Mouse (Mus musculus) olfactory bulb, adult 2 months (tissue): ENCODE measurements around the gene Egln2.

Experiments used
- CTCF ChIP-seq: fragments of 200-500 bp; IDR thresholded peaks from 2 replicates; pipeline ENCODE4 v1.5.1; 2012; ENCODE audit warnings: low read depth, mild to moderate bottlenecking, low read length, moderate library complexity; ENCODE audit not compliant: insufficient read depth
- POLR2A ChIP-seq: fragments of 200-500 bp; IDR thresholded peaks from 2 replicates; pipeline ENCODE4 v1.6.1; 2012; ENCODE audit warnings: mild to moderate bottlenecking, low read depth, low read length, moderate library complexity; ENCODE audit not compliant: insufficient read depth

DNA sequence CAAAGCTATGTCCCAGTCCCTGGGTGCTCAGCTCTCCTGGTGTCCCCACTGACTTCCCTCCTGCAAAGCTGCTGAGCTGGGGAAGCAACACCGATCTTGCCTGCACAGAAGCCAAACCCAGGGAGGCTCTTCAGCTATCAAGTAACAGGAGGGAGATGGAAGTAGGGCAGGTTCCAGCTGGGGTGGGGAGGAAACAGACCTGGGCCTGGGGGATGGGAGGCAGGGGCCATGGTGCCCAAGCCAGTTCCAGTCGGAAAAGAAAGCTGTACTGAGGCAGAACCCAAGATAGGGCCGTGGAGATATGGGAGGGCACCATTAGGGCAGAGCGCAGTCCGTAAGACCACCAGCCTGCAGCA lies 3.2 kb downstream of the Egln2 start:
- TF ChIP-seq POLR2A (no peak), CTCF (no peak)
